Mouse (Mus musculus): Measurements from ENCODE around the gene Fscn3.

DNA sequence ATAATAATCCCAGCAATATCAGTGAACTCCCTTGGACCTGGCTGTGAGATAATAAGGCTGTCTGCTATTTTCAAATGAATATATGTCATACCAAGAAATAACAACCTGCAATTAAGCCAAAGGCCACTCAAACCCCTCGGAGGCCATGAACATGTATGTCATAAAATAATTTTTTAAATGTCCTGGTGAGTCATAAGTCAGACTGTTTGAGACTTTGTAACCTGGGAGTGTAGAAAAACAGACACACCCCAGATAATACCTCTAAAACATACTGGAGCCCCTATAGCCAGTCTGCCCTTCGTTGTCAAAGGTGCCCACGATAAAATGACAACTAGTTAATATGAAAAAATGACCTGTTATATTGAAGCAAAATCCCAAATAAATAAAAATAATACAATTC, 38.6 kb upstream of the Fscn3 start:
- TF ChIP-seq CTCF (IDR thresholded peaks at IDR 0.05; ENCODE audit: borderline replicate concordance, insufficient read depth, low read length), result no peak
- TF ChIP-seq POLR2A (IDR thresholded peaks at IDR 0.05; ENCODE audit: low read depth, low read length), result no peak

Data from embryonic fibroblast, embryonic 13.5 days (primary cell).